Mouse (Mus musculus) urinary bladder, postnatal 36 days (tissue): Measurements from ENCODE around the gene Gng3.
"Not testable (repeated sequence)": the region's sequence is repeated elsewhere in the genome, so short reads cannot be mapped to it uniquely, and the experiment has no call there.

Source experiments
- DNase-seq, 2 experiments: peaks; one replicate each; pipeline ENCODE4 v3.0.0; 2022; ENCODE audit warnings: low spot score in 2 of 2, mixed read lengths in 1 of 2

Gene Gng3

DNA sequence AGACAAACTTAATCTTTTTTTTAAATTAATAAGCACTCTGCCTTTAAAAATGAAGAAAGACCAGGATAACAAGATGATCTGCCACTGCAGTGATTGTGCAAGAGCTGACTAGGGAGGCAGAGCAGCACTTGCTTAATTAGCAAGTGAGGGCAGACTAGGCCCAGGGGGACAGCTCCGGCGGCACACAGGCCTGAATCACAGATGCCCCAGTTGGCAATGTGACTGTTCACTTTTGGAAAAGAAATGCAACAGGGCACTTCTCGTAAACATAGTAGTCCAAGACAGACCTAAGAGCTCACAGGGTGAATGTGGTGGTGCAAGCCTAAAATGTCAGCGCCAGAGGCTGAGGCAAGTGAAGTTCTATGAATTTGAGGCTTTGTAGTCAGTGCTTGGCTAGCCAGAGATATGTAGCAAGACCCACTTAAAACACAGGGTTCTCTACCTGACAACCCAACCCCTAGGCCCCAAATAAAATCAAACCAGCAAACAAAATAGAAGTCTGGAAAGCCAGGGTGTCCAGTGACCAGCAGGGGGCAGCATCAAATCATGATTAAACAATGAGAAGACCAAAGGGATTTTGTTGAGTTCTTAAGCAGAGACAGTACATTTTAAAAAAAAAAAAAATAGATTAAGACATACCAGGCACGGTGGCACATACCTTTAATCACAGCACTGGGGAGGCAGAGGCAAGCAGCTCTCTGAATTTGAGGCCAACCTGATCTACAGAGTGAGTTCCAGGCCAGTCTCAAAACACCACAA lies 5.6 kb upstream of the Gng3 start:
- DNase-seq, result peak; percentile 68 to 78

DNA sequence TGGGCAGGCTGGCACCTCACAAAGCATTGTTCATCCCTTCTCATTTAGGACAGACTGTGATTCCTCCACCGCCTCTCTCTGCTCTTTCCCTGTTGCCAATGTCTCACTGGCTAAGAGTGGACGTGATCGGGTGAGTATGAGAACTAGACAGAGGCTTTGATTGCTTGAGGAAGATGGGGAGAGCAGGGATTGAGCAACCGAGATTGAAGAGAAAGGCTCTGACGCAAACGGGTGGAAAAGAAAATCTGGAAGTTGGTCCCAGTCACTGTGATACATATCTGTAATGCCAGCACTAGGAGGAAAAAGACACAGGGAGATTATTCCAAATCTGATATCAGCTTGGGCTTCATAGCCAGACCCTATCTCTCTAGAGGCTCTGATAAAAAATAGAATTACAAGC lies 4.0 kb upstream of the Gng3 start:
- DNase-seq, result peak in 1 of 2 experiments; percentile 43

DNA sequence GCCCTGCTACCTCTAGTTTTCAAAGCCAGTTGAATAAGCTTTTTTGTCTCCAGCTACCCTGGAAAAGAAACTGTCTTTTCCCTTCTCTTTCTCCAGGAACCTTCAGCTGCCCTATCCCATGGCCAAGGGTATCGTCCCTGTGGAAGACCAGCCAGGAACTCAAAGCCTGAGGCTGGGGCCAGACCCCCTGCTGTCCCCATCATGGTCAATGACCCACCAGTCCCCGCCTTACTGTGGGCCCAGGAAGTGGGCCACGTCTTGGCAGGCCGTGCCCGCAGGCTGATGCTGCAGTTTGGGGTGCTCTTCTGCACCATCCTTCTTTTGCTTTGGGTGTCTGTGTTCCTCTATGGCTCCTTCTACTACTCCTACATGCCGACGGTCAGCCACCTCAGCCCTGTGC lies 2.0 kb upstream of the Gng3 start:
- no peak for DNase-seq

DNA sequence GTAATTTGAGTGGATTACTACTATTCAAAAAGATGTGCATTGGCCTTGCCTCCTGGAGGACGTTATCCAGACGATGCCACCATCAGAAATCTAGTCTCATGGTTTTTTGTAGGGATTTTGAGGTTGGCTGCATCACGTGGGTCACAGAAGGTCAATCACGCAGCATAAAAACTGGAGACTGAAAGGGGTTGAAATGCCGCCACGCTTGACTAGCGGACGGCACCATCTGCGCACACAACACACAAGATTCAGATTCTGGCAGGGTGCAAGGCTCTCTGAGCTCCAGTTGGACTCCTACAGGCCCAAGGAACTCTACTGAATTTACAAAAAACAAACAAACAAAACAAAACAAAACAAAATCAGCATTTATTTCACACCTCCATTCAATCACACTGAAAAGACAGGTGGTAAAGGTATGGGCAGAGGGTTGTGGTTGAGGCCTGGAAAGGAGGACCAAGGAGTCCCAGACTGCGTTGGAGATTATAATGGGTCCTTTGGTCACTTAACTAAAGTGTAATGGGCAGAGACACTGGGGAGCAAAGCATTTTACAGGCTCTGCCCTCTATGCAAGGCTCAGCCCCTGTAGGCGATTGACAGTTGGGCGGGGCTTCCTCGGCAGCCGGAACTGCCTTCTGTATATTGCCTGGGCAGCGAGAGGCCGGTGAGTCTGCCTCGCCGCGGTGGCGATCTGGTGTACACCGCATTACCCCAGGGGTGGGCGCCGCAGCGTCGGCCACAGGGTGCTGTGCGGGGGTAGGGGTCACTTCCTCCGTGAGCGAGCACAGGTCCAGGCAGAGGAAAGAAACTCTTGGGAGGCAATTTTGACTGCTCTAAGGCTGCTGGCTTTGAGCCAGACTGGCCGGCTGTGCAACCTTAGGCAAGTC lies 1.2 kb upstream of the Gng3 start:
- peak; percentile 65 to 84 for DNase-seq

DNA sequence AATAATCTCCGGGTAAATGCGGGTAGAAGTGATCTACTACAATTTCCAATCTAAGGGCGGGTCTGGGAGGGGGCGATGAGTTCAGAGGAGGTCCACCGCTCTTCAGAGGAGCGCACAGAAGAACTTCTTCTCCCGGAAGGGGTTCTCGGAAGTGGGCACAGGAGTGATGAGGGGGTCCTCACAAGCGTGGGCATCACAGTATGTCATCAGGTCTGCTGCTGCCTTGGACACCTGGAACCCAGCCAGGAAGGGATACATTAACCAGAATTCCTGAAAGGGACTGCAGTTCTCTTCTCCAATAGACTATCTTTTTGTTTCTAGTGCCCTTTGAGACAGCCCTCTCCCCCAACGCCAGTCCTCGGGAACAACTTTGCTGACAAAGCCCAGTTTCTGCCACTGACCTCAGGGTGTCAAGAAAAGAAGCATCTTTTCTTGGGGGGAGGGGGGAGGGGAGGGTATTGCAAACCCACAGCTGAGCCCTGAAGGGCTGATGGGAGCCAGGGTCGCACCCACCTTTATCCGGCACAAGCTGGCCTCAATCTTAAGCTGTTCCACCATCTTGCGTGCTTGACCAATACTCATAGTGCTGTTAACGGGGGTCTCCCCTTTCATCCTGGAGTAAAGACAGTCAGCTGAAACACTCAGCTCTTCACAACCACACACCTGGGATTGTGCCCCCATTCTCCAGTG lies 808 bp downstream of the Gng3 start:
- no peak for DNase-seq

DNA sequence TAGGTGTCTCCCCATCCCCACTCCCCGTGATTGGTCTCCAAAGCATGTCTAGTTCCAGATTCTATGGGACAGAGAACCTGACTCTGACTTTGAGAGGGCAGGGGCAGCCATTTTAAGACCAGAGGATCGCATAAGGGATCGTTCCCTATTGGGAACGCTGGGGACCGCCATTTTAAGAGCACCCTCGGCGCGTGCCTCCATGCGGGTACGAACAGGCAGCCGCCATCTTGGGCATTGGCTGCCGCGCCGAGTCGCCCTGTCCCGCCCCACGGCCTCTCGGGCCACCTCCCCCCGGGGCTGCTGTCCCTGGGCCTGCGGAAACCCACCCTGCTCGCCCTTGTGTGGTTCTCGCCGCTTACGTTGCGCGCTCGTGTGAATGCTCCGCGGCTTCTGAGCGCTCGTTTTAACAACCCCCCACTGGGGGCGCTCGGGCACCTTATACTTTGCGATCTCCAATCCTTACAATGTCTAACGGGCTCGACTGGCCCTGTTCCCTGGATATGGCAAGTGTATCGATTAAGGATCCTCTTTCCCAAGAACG lies 1.7 kb downstream of the Gng3 start, which contains the start of gene Bscl2:
Bscl2 (plus strand) TSS at position 217 of the 541 bp plus-strand sequence.
- peak; percentile 80 to 82 for DNase-seq

DNA sequence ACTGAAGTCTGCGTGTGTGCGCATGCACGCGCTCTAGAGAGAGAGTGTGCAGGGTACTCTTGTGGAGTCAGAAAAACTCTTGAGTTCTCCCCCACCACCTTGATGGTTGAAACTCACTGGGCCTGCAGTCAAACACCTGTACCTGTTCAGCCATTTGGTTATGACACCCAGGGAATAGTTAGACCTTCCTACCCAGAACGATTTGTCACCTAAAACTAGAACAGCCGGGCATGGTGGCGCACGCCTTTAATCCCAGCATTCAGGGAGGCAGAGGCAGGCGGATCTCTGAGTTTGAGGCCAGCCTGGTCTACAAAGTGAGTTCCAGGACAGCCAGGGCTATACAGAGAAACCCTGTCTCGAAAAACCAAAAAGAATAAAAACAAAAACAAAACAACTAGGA lies 2.7 kb downstream of the Gng3 start:
- DNase-seq, result not testable (repeated sequence)

DNA sequence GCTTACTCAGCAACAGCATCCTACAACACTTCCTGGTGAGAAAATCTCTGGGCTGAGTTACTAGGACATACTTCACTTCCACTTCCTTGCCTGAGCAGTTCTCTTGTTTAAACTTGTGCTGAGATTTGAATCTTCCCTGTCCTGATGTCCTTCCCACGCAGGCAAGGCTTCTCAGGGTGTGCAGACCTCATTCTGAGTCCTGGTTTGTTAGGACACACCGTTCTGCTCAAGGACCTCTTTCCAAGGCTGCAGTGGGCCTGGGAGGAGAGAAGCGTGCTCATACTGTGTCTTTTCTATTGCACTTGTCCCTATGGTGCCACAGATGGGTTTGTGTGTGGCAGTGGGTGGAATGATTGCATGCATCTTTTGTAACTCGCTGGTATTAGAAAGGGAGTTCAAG lies 6.0 kb downstream of the Gng3 start:
- no peak for DNase-seq

DNA sequence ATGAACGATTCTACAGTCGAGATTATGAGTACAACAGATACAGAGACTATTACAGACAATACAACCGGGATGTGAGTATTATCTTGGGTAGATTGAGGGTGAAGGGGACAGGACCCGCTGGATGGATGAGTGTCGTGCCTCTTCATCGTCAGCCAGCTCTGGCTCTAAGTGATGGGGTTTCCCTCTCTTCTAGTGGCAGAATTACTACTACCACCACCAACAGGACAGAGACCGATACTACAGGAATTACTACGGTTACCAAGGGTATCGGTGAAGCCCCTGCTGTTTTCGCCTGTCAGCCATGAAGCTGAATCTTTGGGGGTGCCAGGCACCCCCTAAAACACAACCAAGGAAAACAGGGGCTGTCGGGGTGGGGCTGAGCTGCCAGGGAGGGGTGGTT lies 7.7 kb downstream of the Gng3 start:
- DNase-seq, result no peak

DNA sequence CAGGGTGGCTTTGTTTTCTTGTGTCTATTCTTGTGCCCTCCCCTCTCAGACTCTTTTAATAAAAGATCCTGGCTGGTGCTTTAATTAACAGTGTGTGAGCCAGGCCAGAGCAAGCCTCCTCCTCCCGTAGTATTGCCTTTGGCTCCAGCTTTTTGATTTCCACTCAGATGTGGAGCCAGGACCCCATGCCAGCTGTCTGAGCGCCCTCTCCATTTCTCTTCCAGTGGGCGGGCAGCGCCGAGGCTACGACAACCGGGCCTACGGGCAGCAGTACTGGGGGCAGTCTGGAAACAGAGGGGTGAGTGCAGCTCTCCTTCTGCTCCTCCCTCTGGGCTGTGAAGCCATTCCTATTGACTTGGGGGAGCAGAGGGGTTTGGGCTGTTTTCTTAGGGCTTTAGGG lies 8.3 kb downstream of the Gng3 start:
- no peak for DNase-seq

DNA sequence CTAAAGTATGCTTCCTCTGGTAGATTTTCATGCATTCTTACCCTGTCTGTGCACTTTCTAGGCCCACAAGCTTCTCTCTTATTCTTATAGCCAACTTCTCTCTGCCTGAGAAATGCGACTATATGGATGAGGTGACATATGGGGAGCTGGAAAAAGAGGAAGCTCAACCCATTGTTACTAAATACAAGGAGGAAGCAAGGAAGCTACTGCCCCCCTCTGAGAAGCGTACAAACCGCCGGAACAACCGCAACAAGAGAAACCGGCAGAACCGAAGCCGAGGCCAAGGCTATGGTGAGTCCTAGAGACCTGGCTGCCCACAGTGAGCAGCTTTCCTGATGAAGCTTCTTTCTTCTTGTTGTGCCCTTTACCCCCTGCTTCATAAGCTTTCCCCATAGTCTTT lies 9.3 kb downstream of the Gng3 start, which contains the start of gene AC129217.1:
AC129217.1 (plus strand) TSS at position 114 of the 400 bp plus-strand sequence.
- DNase-seq, result no peak

DNA sequence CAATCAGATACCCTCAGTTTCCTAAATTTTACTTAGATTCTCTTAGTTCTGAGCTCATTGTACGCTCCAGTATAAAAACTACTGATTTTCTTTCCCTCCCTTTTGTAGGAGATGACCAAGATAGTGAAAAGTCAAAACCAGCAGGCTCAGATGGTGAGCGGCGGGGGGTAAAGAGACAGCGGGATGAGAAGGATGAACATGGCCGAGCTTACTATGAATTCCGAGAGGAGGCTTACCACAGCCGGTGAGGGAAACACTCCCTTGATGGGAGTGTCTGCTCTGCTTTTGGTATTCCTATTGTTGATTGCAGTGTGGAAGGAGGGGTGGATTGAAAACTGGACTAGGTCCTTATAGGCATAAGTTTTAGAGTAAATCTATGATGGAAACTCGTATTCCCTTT lies 16.3 kb downstream of the Gng3 start:
- DNase-seq, result no peak

DNA sequence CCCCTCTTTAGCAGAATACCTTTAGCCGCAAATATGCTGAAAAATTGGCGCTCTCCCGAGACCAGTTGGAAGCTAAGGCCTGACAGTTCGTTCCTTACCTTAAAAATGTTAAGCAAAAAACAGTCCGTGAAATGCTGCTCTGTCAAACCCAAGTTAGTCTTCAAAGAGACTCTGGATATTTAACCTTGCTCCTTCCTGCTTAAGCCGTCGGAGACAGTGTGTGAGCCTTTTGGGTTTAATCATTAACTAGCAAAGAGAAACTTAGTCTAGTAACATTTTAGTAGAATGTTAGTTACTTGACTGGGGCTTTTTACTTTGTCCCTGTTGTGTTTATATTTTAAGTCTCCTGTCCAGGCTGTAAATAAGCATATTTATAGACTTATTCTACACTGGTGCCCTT lies 17.8 kb downstream of the Gng3 start:
- no peak for DNase-seq

DNA sequence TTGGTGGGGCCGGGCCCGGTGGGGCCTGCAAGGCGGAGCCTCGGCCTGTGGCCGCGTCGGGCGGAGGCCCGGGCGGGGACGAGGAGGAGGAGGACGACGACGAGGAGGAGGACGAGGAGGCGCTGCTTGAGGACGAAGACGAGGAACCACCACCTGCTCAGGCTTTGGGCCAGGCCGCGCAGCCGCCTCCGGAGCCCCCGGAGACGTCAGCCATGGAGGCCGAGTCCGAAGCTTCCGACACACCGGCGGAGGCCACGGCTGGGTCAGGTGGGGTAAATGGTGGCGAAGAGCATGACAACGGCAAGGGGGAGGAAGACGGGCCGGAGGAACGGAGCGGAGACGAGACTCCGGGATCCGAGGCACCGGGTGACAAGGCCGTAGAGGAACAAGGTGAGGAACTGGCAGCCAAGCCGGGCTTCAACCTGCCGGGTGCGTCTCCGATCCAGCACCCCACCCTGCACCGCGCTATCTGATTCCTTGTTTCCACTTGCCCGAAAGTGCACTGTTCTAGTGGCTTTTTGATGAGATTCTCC lies 18.5 kb downstream of the Gng3 start:
- no peak for DNase-seq

DNA sequence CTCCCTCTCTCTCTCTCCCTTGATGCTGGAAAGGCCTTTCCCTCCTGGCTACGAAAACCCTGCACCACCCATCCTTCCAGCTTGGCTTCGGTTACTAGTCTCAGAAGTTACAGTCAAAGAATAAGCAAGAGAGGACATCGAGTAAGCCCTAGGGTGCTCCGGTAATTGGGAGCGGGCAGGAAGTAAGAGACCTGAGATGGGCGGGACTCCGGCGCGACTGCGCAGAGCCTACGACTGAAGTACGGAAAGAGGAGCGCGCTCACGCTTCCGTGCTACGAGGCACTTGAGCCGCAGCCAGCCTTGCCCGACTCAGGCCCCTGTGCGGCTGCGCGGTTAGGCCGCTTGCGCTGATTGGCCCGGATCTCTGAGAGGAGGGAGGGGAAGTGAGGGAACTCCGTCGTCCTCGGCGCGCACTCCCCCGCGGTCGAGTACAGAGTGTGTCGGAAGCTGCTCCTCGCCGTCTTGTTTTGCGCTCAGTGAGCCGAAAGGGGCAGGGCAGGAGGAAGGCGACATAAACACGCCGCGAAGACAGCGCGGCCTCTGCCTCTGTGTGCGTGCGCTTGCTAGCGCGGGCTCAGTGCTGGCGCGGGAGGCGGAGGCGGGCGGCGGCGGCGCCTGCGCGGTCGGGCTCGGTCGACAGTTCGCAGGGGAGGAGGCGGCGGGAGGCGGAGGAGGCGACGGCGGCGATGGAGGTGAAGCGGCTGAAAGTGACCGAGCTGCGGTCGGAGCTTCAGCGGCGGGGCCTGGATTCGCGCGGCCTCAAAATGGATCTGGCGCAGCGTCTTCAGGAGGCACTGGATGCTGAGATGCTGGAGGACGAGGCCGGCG lies 19.2 kb downstream of the Gng3 start, which contains the start of gene Hnrnpul2:
Hnrnpul2 (plus strand) TSS at position 415 of the 828 bp plus-strand sequence.
- peak; percentile 94 to 98 for DNase-seq

DNA sequence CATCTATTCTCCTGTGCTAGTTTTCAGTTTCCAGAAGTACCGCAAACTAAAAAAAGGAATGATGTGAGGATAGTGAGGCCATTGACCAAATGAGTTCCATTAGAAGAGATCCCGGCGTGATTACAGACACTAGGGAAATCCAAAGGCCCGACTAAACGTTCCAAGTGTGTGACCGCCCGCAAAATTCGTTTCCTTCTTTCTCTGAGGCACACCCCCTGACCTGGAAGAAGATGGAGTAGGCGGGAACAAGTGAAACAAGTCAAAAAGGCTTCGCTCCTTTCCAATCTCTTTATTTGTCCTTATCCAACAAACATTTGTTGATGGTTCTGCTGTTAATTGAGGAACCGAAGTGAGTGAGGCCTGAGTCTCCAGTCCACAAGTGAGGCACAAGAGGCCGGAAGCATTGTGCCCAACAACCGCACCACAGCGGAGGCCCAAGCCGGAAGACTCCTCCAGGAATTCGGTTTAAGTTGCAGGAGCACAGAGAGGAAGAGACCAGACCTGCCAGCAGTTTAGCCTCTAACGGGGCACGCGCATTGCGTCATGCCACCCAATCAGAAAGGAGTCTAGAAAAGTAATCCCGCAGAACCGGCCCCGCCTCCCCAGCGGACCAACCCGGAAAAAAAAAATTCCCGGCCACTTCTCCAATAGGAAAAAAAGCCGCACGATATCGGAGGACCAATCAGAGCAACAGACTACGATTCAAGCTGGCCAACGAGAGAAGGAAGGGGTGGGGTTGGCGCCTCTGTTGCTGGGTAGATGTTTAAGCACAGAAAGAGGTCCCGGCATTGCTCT lies 20.0 kb downstream of the Gng3 start, which contains the start of gene Ttc9c:
Ttc9c (minus strand) TSS at position 533 of the 795 bp plus-strand sequence.
- DNase-seq, result peak in 1 of 2 experiments; percentile 98

DNA sequence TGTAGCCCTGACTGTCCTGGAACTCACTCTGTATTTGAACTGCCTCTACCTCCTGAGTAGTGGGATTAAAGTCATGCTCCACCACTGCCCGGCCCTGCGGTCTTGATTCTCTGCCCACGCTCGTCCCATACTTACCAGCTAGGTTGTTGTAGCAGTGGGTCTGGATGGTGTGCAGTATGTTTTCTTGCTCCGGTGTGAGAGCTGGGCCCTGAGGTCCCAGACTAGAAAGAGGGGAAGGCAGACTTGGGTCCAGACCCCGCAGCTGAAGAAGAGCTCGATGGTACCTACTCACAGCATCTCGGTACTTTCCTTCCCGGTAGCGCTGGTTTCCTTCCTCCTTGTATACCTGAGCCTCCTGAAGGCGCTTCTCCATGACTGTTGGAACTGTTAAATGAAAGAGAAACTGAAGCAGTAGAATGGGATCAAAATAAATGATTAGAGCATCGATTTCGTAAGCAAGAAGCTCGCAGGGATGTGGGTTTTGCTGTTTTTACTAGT lies 20.6 kb downstream of the Gng3 start:
- no peak for DNase-seq

DNA sequence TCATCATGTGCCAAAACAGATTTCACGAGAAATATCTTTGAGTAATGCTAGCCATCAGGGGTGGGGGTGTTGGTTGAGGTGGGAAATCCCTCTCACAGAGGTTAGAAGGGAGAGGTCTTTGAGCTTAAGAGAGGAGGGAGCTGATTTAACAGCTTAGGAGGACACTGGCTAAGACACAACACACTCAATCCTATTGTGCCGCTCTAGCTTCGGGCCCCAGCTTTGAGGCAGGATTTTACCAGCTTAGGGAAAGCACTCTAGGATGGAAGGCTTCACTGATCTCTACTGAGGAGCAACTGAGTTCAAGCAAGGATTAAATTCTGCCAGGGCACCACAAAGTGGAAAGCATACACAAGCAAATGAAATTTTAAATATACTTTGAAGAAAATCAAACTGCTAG lies 22.0 kb downstream of the Gng3 start:
- DNase-seq, result no peak

DNA sequence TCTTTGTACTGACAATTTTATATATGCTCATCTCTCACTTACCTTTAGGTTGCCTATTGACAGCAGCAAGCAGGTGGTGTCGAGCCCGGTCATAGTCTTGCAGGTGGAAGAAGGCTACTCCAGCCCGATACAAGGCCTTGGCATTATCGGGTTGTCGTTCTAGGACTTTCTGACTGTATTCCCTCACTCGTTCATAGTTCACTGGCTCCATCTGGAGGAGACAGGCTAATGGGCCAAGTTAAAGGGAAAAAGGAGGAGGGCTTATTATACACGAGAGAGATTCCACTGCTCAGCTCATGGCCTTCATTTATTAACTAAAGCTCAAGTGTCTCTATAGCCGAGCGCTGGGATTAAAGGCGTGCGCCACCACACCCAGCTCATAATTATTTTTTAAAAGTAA lies 23.2 kb downstream of the Gng3 start:
- no peak for DNase-seq

DNA sequence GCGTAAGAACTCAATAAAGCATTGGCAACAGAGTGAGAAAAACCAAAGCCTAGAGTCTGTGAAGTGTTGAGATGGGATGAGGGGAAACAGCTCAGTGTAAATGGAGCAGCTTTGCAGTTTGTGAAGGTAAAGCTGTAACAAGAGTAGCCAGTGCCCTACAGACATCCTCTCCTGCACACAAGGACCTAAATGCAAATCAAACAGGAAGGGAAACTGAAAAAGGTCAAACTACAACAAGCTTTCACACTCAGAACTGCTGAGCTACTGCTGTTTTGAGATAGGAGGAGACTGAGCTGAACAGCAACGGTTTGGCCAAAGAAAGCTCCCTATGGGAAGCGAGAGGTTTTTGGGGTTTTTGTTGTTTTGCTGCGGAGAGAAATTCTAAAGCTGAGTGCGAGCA lies 32.2 kb downstream of the Gng3 start:
- no peak for DNase-seq
